Mouse (Mus musculus): ENCODE data around the gene Lifr. TPM values are rescaled to one million over a fixed set of nuclear protein-coding genes. Genes with fewer than 3 reads are reported as not detected.
A peak's percentile ranks its signal among the peaks of the same experiment; 100 is the strongest.

Gene Lifr
- polyA plus RNA-seq, 1 experiment from 2014 or later, result 8.5 TPM

GRCm38 (mm10) chr15:7192582-7192981 lies 102.2 kb downstream of the Lifr start:
- no peak overlapping the region for H3K27ac ChIP-seq (ENCODE audit: low read depth, low read length)
- ATAC-seq (no peak), DNase-seq (ENCODE audit: low spot score) (no peak)
- no peaks in the 10 kb centered on the region for H3K27me3 ChIP-seq (replicated peaks; ENCODE audit: control insufficient read depth, insufficient read depth, low read length)
- H3K4me1 ChIP-seq (ENCODE audit: control insufficient read depth, insufficient read depth, low read length), result peaks cover 23% of the 10 kb centered on the region
- 100% methylated on average over 2 of the region's 2 CpGs for WGBS
- no peak overlapping the region for H3K9ac ChIP-seq (ENCODE audit: low read length)
- H3K36me3 ChIP-seq (ENCODE audit: control insufficient read depth, insufficient read depth, low read length), result peaks cover 7% of the 10 kb centered on the region; the same call in 1 of the 2 replicates
- no peak overlapping the region for H3K4me3 ChIP-seq (ENCODE audit: low read depth, low read length)
- no peak overlapping the region for H3K4me2 ChIP-seq (ENCODE audit: low read length)
- no peaks in the 10 kb centered on the region for H3K9me3 ChIP-seq (replicated peaks; ENCODE audit: control insufficient read depth, low read length)

GRCm38 (mm10) chr15:7194147-7194720 lies 103.8 kb downstream of the Lifr start:
- Histone ChIP-seq H3K27me3 (replicated peaks; ENCODE audit: control insufficient read depth, insufficient read depth, low read length) (no peaks in the 10 kb centered on the region), H3K4me3 (ENCODE audit: low read depth, low read length) (no peak overlapping the region), H3K4me2 (ENCODE audit: low read length) (peak overlapping the region; percentile 12), H3K4me1 (ENCODE audit: control insufficient read depth, insufficient read depth, low read length) (peaks cover 29% of the 10 kb centered on the region), H3K27ac (ENCODE audit: low read depth, low read length) (peak overlapping the region; percentile 21), H3K9me3 (replicated peaks; ENCODE audit: control insufficient read depth, low read length) (no peaks in the 10 kb centered on the region), H3K36me3 (ENCODE audit: control insufficient read depth, insufficient read depth, low read length) (peaks cover 7% of the 10 kb centered on the region; the same call in 1 of the 2 replicates), H3K9ac (ENCODE audit: low read length) (no peak overlapping the region)
- WGBS, result 5% methylated on average over 13 of the region's 13 CpGs
- DNase-seq (ENCODE audit: low spot score) (peak; percentile 80), ATAC-seq (peak; percentile 47)

DNA sequence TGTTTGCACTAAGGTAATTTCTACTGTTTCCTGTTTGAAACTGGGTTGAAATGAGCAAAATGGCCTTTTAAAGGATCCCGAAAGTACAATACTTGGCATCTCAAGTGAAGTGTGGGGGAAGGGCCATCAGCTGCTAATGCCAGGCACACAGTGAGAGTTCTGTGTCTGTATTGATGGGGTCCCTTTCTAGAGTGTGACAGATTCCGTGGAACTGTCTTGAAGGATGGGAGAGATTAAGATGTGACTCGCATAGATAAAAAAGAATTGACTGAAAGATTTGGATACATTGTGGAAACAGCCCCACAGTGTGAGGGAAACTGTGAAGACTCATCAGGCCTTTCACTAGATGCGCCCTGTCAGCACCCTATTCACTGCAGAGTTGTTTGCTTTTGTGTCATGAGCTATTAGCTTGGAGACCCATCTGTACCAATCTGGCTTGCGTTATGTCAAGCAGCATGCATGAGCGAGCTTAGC lies 104.4 kb downstream of the Lifr start:
- no peak overlapping the region for H3K4me3 ChIP-seq (ENCODE audit: low read depth, low read length)
- WGBS, result 9% methylated on average over 6 of the region's 6 CpGs
- peaks cover 7% of the 10 kb centered on the region; the same call in 1 of the 2 replicates for H3K36me3 ChIP-seq (ENCODE audit: control insufficient read depth, insufficient read depth, low read length)
- peak; percentile 93 for DNase-seq (ENCODE audit: low spot score)
- peak; percentile 87 for ATAC-seq
- no peaks in the 10 kb centered on the region for H3K27me3 ChIP-seq (replicated peaks; ENCODE audit: control insufficient read depth, insufficient read depth, low read length)
- no peaks in the 10 kb centered on the region for H3K9me3 ChIP-seq (replicated peaks; ENCODE audit: control insufficient read depth, low read length)
- H3K4me2 ChIP-seq (ENCODE audit: low read length), result no peak overlapping the region
- H3K27ac ChIP-seq (ENCODE audit: low read depth, low read length), result no peak overlapping the region; the same call in 1 of the 2 replicates
- H3K9ac ChIP-seq (ENCODE audit: low read length), result no peak overlapping the region
- H3K4me1 ChIP-seq (ENCODE audit: control insufficient read depth, insufficient read depth, low read length), result peaks cover 32% of the 10 kb centered on the region

DNA sequence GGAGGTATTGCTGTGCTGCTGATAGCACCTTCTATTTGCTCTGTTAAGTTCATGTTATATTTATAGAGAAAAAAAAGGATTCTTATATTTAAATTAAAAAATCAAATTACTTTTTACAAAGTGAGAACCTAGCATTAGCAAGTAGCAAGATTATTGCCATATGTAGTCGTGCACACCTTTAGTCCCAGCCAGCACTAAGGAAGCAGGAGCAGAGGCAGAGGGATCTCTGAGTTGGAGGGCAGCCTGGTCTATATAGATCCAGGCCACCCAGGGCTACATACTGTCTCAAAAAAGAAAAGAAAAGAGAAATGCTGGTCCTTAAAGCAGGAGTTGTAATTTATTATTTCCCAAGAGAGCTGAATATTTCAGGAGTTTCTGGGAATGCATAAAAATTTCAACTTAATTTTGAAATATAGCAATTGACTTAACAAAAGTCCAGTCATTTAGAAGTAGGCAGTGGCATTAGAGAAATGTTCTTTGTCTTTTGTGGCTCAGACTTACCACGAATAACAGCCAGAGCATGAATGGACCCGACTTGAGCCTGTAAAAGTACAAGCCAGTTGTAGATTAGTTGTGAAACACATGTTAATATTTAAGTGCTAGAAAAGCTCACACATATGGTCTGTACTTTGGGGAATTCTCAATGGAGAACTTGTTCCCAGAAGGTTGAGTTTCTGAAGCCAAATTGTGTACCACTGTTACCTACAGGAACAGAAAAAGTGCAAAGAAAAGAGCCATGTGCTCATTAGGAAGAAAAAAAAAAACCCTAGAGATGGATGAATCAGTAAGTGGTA lies 107.4 kb downstream of the Lifr start:
- Histone ChIP-seq H3K36me3 (ENCODE audit: control insufficient read depth, insufficient read depth, low read length) (no peaks in the 10 kb centered on the region), H3K27me3 (replicated peaks; ENCODE audit: control insufficient read depth, insufficient read depth, low read length) (no peaks in the 10 kb centered on the region), H3K27ac (ENCODE audit: low read depth, low read length) (no peak overlapping the region), H3K9ac (ENCODE audit: low read length) (no peak overlapping the region), H3K9me3 (replicated peaks; ENCODE audit: control insufficient read depth, low read length) (no peaks in the 10 kb centered on the region), H3K4me2 (ENCODE audit: low read length) (no peak overlapping the region), H3K4me3 (ENCODE audit: low read depth, low read length) (no peak overlapping the region), H3K4me1 (ENCODE audit: control insufficient read depth, insufficient read depth, low read length) (peaks cover 34% of the 10 kb centered on the region)
- ATAC-seq (no peak), DNase-seq (ENCODE audit: low spot score) (peak; percentile 46)
- 40% methylated on average over 3 of the region's 3 CpGs for WGBS

DNA sequence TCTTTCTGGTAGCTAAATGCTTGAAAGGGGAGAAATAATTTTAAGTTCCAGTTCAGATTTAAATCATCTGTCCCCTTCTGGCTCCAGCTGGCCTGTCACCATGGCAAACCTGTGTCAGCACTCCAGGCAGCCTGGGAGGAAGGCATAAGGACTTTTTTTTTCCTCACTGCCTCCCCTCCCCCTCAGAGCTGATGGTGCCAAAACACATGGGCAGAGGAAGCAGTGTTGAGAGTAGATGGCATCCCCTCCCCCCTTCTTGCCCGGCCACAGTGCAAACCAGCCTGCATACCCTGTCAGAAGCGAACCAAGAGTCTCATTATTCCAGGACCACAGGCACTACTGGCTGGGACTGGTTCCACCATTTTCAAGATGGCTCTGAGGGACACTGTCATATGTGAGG lies 108.4 kb downstream of the Lifr start:
- H3K9ac ChIP-seq (ENCODE audit: low read length), result no peak overlapping the region
- peaks cover 32% of the 10 kb centered on the region for H3K4me1 ChIP-seq (ENCODE audit: control insufficient read depth, insufficient read depth, low read length)
- ATAC-seq, result peak; percentile 76
- peak; percentile 84 for DNase-seq (ENCODE audit: low spot score)
- H3K4me2 ChIP-seq (ENCODE audit: low read length), result no peak overlapping the region
- no peak overlapping the region for H3K27ac ChIP-seq (ENCODE audit: low read depth, low read length)
- 17% methylated on average over 2 of the region's 2 CpGs for WGBS
- H3K36me3 ChIP-seq (ENCODE audit: control insufficient read depth, insufficient read depth, low read length), result no peaks in the 10 kb centered on the region
- H3K9me3 ChIP-seq (replicated peaks; ENCODE audit: control insufficient read depth, low read length), result no peaks in the 10 kb centered on the region
- no peak overlapping the region for H3K4me3 ChIP-seq (ENCODE audit: low read depth, low read length)
- no peaks in the 10 kb centered on the region for H3K27me3 ChIP-seq (replicated peaks; ENCODE audit: control insufficient read depth, insufficient read depth, low read length)

DNA sequence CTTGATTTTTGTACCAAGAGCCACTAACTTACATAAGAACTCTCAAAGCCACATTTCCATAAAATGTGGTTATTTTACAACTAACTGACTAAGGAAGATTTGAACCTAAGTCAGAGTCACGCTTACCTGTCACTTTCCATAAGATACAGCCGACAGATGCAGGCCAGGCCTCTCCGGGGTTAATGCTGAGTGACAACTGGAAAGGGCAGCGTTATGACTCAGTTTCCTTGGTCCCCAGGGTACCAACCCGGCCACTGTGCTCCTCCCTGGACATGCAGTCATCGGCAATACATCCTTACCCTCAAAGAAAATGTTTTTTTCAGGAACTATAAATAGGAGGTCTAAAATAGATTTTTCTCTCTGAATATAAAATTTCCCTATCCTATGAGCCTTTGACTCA lies 109.9 kb downstream of the Lifr start:
- H3K4me2 ChIP-seq (ENCODE audit: low read length), result no peak overlapping the region
- no peak for ATAC-seq
- DNase-seq (ENCODE audit: low spot score), result no peak

GRCm38 (mm10) chr15:7201421-7202380 lies 111.3 kb downstream of the Lifr start:
- H3K4me3 ChIP-seq (ENCODE audit: low read depth, low read length), result no peak overlapping the region
- ATAC-seq (no peak), DNase-seq (ENCODE audit: low spot score) (no peak)
- no peak overlapping the region for H3K27ac ChIP-seq (ENCODE audit: low read depth, low read length)
- no peaks in the 10 kb centered on the region for H3K27me3 ChIP-seq (replicated peaks; ENCODE audit: control insufficient read depth, insufficient read depth, low read length)
- H3K9me3 ChIP-seq (replicated peaks; ENCODE audit: control insufficient read depth, low read length), result no peaks in the 10 kb centered on the region
- H3K4me1 ChIP-seq (ENCODE audit: control insufficient read depth, insufficient read depth, low read length), result peaks cover 14% of the 10 kb centered on the region
- H3K9ac ChIP-seq (ENCODE audit: low read length), result no peak overlapping the region
- 63% methylated on average over 9 of the region's 9 CpGs for WGBS
- H3K36me3 ChIP-seq (ENCODE audit: control insufficient read depth, insufficient read depth, low read length), result no peaks in the 10 kb centered on the region
- H3K4me2 ChIP-seq (ENCODE audit: low read length), result no peak overlapping the region

More for the DNA sequence above, 109.9 kb downstream of the Lifr start:
- H3K4me3 ChIP-seq (ENCODE audit: low read depth, low read length), result no peak overlapping the region
- no peaks in the 10 kb centered on the region for H3K9me3 ChIP-seq (replicated peaks; ENCODE audit: control insufficient read depth, low read length)
- no peak overlapping the region for H3K9ac ChIP-seq (ENCODE audit: low read length)
- no peak overlapping the region for H3K27ac ChIP-seq (ENCODE audit: low read depth, low read length)
- no peaks in the 10 kb centered on the region for H3K36me3 ChIP-seq (ENCODE audit: control insufficient read depth, insufficient read depth, low read length)
- peaks cover 23% of the 10 kb centered on the region for H3K4me1 ChIP-seq (ENCODE audit: control insufficient read depth, insufficient read depth, low read length)
- H3K27me3 ChIP-seq (replicated peaks; ENCODE audit: control insufficient read depth, insufficient read depth, low read length), result no peaks in the 10 kb centered on the region
- WGBS, result 87% methylated on average over 6 of the region's 6 CpGs

GRCm38 (mm10) chr15:7202981-7203380 lies 112.6 kb downstream of the Lifr start:
- H3K4me1 ChIP-seq (ENCODE audit: control insufficient read depth, insufficient read depth, low read length), result peaks cover 14% of the 10 kb centered on the region
- ATAC-seq, result no peak
- no peak overlapping the region for H3K27ac ChIP-seq (ENCODE audit: low read depth, low read length)
- no peaks in the 10 kb centered on the region for H3K27me3 ChIP-seq (replicated peaks; ENCODE audit: control insufficient read depth, insufficient read depth, low read length)
- H3K4me2 ChIP-seq (ENCODE audit: low read length), result no peak overlapping the region
- 90% methylated on average over 5 of the region's 5 CpGs for WGBS
- no peak overlapping the region for H3K9ac ChIP-seq (ENCODE audit: low read length)
- H3K4me3 ChIP-seq (ENCODE audit: low read depth, low read length), result no peak overlapping the region
- no peaks in the 10 kb centered on the region for H3K36me3 ChIP-seq (ENCODE audit: control insufficient read depth, insufficient read depth, low read length)
- H3K9me3 ChIP-seq (replicated peaks; ENCODE audit: control insufficient read depth, low read length), result no peaks in the 10 kb centered on the region
- DNase-seq (ENCODE audit: low spot score), result no peak
